Mouse (Mus musculus) thymus, postnatal 0 days (tissue): ENCODE data around the gene Lgr6. TPM values are rescaled to one million over a fixed set of nuclear protein-coding genes. Genes with fewer than 3 reads are reported as not detected.

Experiments
- DNase-seq: peaks from one replicate; pipeline ENCODE4 v3.0.0-alpha.2; 2015; ENCODE audit warnings: low spot score
- polyA plus RNA-seq: library from polyadenylated mRNA; unstranded; fragments of >200 nt; fragmentation: Nextera tagmentation; extraction: Ambion mirVana; gene quantifications from 2 replicates; pipeline ENCODE4 v1.2.1, GENCODE M21; 2015

Gene Lgr6
- polyA plus RNA-seq, 1 experiment from 2014 or later = 0.12 TPM

DNA sequence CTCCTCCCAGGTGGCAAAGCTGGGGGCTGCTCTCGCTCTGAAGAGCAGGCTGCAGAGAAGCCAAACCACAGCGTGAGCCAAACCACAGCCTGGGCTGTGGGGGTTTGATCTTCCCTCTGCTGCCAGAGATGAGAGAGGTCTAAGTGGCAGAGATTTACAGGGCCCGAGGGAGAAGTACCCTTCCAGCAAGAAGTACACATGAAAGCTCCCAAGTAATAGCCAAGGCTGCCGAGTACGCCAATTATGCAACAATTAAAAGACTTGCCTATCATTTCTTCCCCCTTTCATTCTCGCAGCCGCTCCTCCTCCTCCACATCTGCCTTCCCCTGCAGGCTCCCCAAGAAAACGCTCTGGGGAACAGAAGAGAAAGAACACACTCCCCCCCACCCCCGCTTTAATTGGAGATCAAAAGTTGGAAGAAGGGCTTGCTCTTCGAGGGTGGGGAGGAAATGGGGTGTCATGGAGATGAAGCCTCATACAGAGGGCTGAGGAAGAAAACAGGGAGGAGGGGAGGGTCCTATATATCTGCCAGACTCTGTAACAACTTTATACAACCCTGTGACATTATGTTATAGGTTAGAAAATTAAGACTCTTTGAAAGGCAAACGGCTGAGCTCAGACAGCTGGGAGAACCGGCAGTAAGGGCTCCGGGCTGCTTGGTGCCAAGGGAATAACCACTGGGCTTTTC is 85.8 kb downstream of the Lgr6 start:
- DNase-seq = peak; percentile 39

- DNase-seq = no peak
These were observed 87.4 kb downstream of the Lgr6 start for GRCm38 (mm10) chr1:135017656-135018015.

DNA sequence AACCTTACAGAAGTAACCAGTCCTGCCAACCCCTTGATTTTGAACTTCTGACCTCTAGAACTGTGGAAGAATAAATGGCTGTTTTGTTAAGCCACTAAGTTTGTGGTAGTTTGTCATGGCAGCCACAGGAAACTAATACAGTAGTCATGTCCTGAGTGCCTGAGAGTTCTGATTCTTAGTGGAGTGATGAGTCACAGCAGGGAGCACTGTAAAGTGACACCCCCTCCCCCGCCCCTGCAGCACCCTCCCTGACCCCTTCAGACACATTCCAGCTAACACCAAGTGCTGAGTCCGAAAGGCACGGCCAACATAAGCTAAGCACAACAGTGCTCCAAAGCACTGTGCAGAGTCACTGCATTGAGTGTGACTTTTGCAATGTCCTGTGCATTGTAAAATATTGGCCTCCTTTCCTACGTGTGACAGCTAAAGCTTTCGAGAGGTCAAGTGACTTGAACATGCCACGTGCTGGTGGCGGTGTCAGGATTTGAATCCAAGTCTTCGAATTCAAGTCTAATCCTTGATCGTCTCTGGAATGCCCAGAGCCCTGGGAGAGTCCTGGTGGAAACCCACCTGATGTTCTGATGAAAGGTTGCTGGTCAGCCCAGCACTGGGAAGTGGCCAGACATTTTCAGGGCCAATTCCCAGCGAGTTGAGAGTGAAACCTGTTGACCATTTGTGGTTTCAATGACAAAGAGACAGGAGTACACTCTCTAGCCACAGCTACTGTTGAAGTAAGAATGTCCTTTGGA is 88.0 kb downstream of the Lgr6 start:
- DNase-seq = no peak

- no peak for DNase-seq
These were observed 90.1 kb downstream of the Lgr6 start for GRCm38 (mm10) chr1:135014921-135015445.

- no peak for DNase-seq
These were observed 92.6 kb downstream of the Lgr6 start for GRCm38 (mm10) chr1:135012472-135012871.

DNA sequence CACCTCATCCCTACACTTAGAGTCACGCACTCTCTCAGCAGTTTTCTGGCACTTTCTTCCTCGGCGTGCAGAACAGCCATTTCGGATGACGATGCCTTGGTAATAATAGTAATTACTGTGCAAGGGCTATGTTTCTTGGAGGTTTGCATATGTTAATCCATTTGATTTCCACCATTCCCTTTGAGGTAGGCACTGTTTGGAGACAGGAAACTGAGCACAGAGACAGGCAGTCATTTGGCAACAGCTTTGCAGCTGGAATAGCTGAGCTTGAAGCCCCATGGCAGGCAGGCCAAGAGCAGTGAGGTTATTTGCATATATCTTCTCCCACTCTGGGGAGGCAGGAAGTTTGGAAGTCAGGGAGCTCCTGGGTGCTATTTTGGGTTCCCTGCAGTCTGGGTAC is 93.2 kb downstream of the Lgr6 start:
- no peak for DNase-seq

GRCm38 (mm10) chr1:135009833-135010232 is 95.2 kb downstream of the Lgr6 start:
- DNase-seq = no peak

- DNase-seq = no peak
These were observed 99.4 kb downstream of the Lgr6 start for GRCm38 (mm10) chr1:135005696-135006095.

- DNase-seq = no peak
These were observed 101.7 kb downstream of the Lgr6 start for GRCm38 (mm10) chr1:135003346-135003745.

- peak; percentile 28 for DNase-seq
These were observed 104.5 kb downstream of the Lgr6 start for GRCm38 (mm10) chr1:135000527-135000926.

DNA sequence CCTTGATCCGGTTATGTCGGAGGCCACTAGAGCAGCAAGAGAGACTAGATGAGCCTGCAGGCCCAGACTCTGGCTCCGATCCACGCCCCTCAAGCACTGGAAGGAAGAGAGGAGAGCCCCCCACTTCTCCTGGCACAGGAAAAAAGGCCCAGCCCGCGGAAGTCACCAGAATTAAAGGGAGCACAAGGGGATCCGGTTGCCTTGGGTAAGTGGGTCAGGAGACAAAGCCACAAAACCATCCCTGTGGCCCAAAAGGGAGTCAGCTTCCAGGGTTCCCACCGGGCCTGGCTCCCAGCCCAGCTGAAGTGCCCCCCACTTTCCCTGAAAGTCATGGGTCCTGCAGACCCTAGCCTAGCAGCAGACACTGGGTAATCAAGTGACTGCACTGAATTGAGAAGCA is 106.8 kb downstream of the Lgr6 start:
- no peak for DNase-seq

DNA sequence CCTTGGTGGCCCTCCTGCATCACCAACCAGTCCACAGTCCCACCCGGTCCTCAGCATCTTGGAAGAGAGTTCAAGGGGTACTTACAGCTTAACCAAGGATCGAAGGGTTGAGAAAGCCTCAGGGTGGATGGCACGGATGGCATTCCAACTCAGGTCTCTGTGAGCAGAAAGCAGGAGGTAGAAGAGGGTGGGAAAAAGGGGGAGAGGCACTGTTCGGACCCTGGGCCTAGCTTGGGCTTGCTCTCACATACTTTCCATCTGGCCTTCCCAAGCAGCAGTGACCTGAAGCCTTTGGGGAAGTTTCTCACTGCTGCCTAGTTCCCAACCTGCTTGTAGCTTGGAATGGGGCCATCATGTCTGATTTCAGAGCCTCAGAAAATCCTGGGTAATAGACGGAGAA is 107.5 kb downstream of the Lgr6 start:
- DNase-seq = no peak

- no peak for DNase-seq
These were observed 108.6 kb downstream of the Lgr6 start for GRCm38 (mm10) chr1:134996471-134996870.

- no peak for DNase-seq
These were observed 109.1 kb downstream of the Lgr6 start for GRCm38 (mm10) chr1:134995954-134996353.

DNA sequence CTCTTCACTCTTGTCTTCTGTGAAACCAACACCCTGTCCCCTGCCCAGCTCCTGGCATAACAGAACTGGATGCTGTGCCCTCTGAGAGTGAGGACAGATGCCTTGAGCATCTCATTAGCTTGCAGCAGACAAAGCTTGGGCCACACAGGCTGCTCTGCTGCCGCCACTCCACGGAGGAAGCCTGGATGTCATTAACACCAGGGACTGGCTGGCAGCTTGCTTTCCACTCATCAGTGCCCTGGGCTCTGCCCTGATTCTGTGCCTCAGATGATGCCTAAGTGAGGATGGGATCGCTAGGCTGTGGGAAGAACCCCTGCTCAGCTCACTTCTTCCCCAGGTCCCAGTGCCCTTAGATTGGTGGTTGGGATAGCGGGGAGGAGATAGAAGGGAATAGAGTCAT is 109.6 kb downstream of the Lgr6 start:
- DNase-seq = no peak

- no peak for DNase-seq
These were observed 110.3 kb downstream of the Lgr6 start for GRCm38 (mm10) chr1:134994739-134995138.

DNA sequence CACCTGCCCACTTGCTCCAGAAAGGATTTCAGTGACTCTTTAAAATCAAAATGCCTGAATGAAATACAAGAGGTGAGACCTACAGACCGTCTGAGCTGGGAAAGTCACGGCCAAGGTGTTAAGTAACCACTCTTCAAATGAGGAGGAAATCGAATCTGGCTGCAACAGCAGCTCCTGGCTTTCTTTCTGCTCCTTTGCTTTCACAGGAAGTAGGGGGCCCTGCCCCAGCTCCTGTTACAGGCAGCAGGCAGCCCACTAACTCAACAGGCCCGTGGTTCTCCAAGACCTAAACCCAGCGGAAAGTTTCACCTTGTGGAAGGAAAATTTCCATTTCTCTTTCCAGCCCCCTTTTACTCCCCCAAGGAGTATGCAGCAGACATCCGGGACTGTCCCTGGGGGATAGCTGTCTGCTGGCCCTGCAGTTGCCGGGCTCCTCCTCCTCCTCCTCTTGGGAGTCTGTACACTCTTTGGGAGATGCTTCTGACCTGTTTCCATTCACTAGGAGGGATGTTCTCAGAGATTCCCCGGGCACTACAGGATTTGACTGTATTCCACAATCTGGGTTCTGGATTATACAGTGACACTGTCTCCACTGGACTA is 112.9 kb downstream of the Lgr6 start:
- peak; percentile 5 for DNase-seq

DNA sequence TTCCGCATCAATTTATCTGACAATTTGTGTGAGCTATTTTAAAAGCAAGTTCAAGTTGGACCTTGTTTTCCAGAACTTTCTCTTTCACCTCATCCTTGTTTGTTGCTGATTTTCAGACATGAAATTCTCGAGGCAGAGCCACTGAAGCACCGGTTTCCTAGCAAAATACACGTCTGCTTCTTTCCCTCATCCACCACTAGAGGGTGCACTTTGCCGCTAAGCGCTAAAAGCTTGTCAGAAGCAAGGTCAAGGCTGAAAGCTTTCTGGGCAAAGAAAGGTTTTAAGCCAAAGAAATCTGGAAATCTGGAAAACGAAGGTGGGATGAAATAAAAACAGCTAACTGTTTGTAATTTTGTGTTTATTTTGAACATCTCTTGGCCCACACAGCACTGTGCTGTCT is 115.7 kb downstream of the Lgr6 start:
- DNase-seq = peak; percentile 84

DNA sequence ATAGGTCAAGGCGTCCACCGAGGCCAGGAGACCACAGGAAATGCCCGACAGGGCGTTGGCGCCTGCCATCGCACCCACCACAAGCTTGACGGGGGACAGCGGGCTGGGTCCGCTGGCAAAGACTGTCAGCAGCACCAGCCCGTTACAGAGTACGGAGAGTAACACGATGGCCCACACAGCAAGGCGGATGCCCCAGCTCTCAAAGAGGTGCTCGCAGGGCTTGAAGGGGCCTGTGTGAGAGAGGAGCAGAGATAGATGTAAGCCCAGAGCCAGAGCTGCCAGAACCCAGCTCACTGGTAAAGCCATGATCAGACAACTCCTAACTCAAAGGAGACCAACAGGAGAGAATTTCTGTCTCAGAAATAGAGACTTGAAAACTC is 117.1 kb downstream of the Lgr6 start:
- no peak for DNase-seq

- peak; percentile 11 for DNase-seq
These were observed 117.7 kb downstream of the Lgr6 start for GRCm38 (mm10) chr1:134987173-134987961.

GRCm38 (mm10) chr1:134972920-134973319 is 132.2 kb downstream of the Lgr6 start:
- DNase-seq = no peak

- no peak for DNase-seq
These were observed 139.6 kb downstream of the Lgr6 start for GRCm38 (mm10) chr1:134965430-134965829.
